Mouse (Mus musculus) forebrain, embryonic 12.5 days (tissue): ENCODE measurements around the gene Frmd4a. TPM values are rescaled to one million over a fixed set of nuclear protein-coding genes. Genes with fewer than 3 reads are reported as not detected.
A peak's percentile ranks its signal among the peaks of the same experiment; 100 is the strongest.

Experiments used
- ATAC-seq: fragments of 200-750 bp; cut with Nextera tagmentation; 2 replicates; pipeline ENCODE4 v1.8.0; 2017; ENCODE audit warnings: moderate TSS enrichment; ENCODE audit not compliant: low FRiP score
- H3K27ac ChIP-seq: fragments of 300-500 bp; sonication (generic); 2 replicates; pipeline ENCODE4 v1.5.1; 2016; ENCODE audit warnings: mild to moderate bottlenecking
- H3K27me3 ChIP-seq: fragments of 300-500 bp; sonication (generic); 2 replicates; pipeline ENCODE4 v1.6.1; 2016; ENCODE audit warnings: mild to moderate bottlenecking
- H3K36me3 ChIP-seq: fragments of 300-500 bp; sonication (generic); replicated peaks from 2 replicates; pipeline ENCODE4 v1.6.1; 2016; ENCODE audit warnings: mild to moderate bottlenecking
- H3K4me1 ChIP-seq: fragments of 300-500 bp; sonication (generic); 2 replicates; pipeline ENCODE4 v1.6.1; 2016
- H3K4me2 ChIP-seq: fragments of 300-500 bp; sonication (generic); 2 replicates; pipeline ENCODE4 v1.6.1; 2016; ENCODE audit warnings: mild to moderate bottlenecking, moderate library complexity
- H3K4me3 ChIP-seq: fragments of 300-500 bp; sonication (generic); replicated peaks from 2 replicates; pipeline ENCODE4 v1.5.1; 2016; ENCODE audit warnings: mild to moderate bottlenecking
- H3K9ac ChIP-seq: fragments of 300-500 bp; sonication (generic); 2 replicates; pipeline ENCODE4 v1.6.1; 2016; ENCODE audit warnings: mild to moderate bottlenecking
- H3K9me3 ChIP-seq: fragments of 300-500 bp; sonication (generic); 2 replicates; pipeline ENCODE4 v1.6.1; 2016
- WGBS: fragments of 180-500 bp; shearing (Covaris S2); methylation state at CpG from one replicate; pipeline ENCODE4 v1.1.7; 2016; 5-methylcytosine and 5-hydroxymethylcytosine counted together
- polyA plus RNA-seq: library from polyadenylated mRNA; unstranded; fragments of >200 nt; fragmentation: Nextera tagmentation; extraction: Ambion mirVana; gene quantifications from 2 replicates; pipeline ENCODE4 v1.2.1, GENCODE M21; 2016

Gene Frmd4a
- polyA plus RNA-seq, 1 experiment from 2014 or later, result 51.3 TPM

GRCm38 (mm10) chr2:4386468-4386867, 369.0 kb downstream of the Frmd4a start:
- no peak overlapping the region for H3K4me3 ChIP-seq
- 0 out of 2 replicates have a peak, but pooled peaks cover 3% of the 10 kb centered on the region for H3K27me3 ChIP-seq
- no peak overlapping the region for H3K9ac ChIP-seq
- no peaks in the 10 kb centered on the region for H3K36me3 ChIP-seq
- no peak overlapping the region for H3K27ac ChIP-seq
- 24% methylated on average over 6 of the region's 6 CpGs for WGBS
- no peak overlapping the region for H3K4me2 ChIP-seq
- ATAC-seq, result no peak
- no peaks in the 10 kb centered on the region for H3K9me3 ChIP-seq
- peaks cover 5% of the 10 kb centered on the region; the same call in 1 of the 2 replicates for H3K4me1 ChIP-seq

- peaks cover 5% of the 10 kb centered on the region; the same call in 1 of the 2 replicates for H3K4me1 ChIP-seq
- 0 out of 2 replicates have a peak, but pooled peaks cover 3% of the 10 kb centered on the region for H3K27me3 ChIP-seq
- no peak for ATAC-seq
- H3K9ac ChIP-seq, result no peak overlapping the region
- no peak overlapping the region for H3K4me3 ChIP-seq
- H3K36me3 ChIP-seq, result no peaks in the 10 kb centered on the region
- 0 out of 2 replicates have a peak, but pooled peaks cover 3% of the 10 kb centered on the region for H3K9me3 ChIP-seq
- no peak overlapping the region for H3K27ac ChIP-seq
- 17% methylated on average over 6 of the region's 6 CpGs for WGBS
- H3K4me2 ChIP-seq, result no peak overlapping the region
Measured at GRCm38 (mm10) chr2:4389330-4389729, 371.8 kb downstream of the Frmd4a start.

GRCm38 (mm10) chr2:4391091-4391490, 373.6 kb downstream of the Frmd4a start:
- Histone ChIP-seq H3K4me2 (no peak overlapping the region), H3K27me3 (0 out of 2 replicates have a peak, but pooled peaks cover 3% of the 10 kb centered on the region), H3K9ac (no peak overlapping the region), H3K4me3 (no peak overlapping the region), H3K4me1 (peaks cover 5% of the 10 kb centered on the region; the same call in 1 of the 2 replicates), H3K9me3 (0 out of 2 replicates have a peak, but pooled peaks cover 3% of the 10 kb centered on the region), H3K27ac (no peak overlapping the region), H3K36me3 (no peaks in the 10 kb centered on the region)
- ATAC-seq, result no peak
- 82% methylated on average over 4 of the region's 4 CpGs for WGBS

- ATAC-seq, result no peak
- Histone ChIP-seq H3K4me1 (peaks cover 5% of the 10 kb centered on the region; the same call in 1 of the 2 replicates), H3K27me3 (0 out of 2 replicates have a peak, but pooled peaks cover 3% of the 10 kb centered on the region), H3K4me2 (no peak overlapping the region), H3K9ac (no peak overlapping the region), H3K9me3 (0 out of 2 replicates have a peak, but pooled peaks cover 3% of the 10 kb centered on the region), H3K27ac (no peak overlapping the region), H3K36me3 (no peaks in the 10 kb centered on the region), H3K4me3 (no peak overlapping the region)
- 50% methylated on average over 7 of the region's 7 CpGs for WGBS
Measured at GRCm38 (mm10) chr2:4391678-4392085, 374.2 kb downstream of the Frmd4a start.

GRCm38 (mm10) chr2:4393046-4393445, 375.5 kb downstream of the Frmd4a start:
- ATAC-seq, result no peak
- Histone ChIP-seq H3K9ac (no peak overlapping the region), H3K9me3 (0 out of 2 replicates have a peak, but pooled peaks cover 3% of the 10 kb centered on the region), H3K4me3 (no peak overlapping the region), H3K4me2 (no peak overlapping the region), H3K27ac (no peak overlapping the region), H3K4me1 (peaks cover 2% of the 10 kb centered on the region; the same call in 1 of the 2 replicates), H3K36me3 (no peaks in the 10 kb centered on the region), H3K27me3 (0 out of 2 replicates have a peak, but pooled peaks cover 3% of the 10 kb centered on the region)
- 92% methylated on average over 4 of the region's 4 CpGs for WGBS

GRCm38 (mm10) chr2:4394641-4395040, 377.1 kb downstream of the Frmd4a start:
- 89% methylated on average over 7 of the region's 7 CpGs for whole genome bisulfite sequencing
- no peak for ATAC-seq

GRCm38 (mm10) chr2:4399721-4400120, 382.2 kb downstream of the Frmd4a start:
- Histone ChIP-seq H3K9me3 (no peaks in the 10 kb centered on the region), H3K4me3 (no peak overlapping the region), H3K36me3 (no peaks in the 10 kb centered on the region), H3K27ac (no peak overlapping the region), H3K9ac (no peak overlapping the region), H3K4me2 (no peak overlapping the region), H3K27me3 (0 out of 2 replicates have a peak, but pooled peaks cover 4% of the 10 kb centered on the region), H3K4me1 (peaks cover 24% of the 10 kb centered on the region)
- no peak for ATAC-seq
- 73% methylated on average over 1 of the region's 1 CpGs for WGBS

More at GRCm38 (mm10) chr2:4394641-4395040, 377.1 kb downstream of the Frmd4a start:
- Histone ChIP-seq H3K4me2 (no peak overlapping the region), H3K4me3 (no peak overlapping the region), H3K9me3 (0 out of 2 replicates have a peak, but pooled peaks cover 3% of the 10 kb centered on the region), H3K9ac (no peak overlapping the region), H3K4me1 (no peaks in the 10 kb centered on the region), H3K27ac (no peak overlapping the region), H3K27me3 (0 out of 2 replicates have a peak, but pooled peaks cover 3% of the 10 kb centered on the region), H3K36me3 (no peaks in the 10 kb centered on the region)

- under 1% methylated on average over 61 of the region's 74 CpGs for WGBS
- peak; percentile 80 for ATAC-seq
- Histone ChIP-seq H3K36me3 (no peaks in the 10 kb centered on the region), H3K4me3 (peak overlapping the region; percentile 73), H3K9ac (peak overlapping the region; percentile 92), H3K4me1 (peaks cover 31% of the 10 kb centered on the region), H3K4me2 (peak overlapping the region; percentile 72), H3K27ac (peak overlapping the region; percentile 97), H3K9me3 (no peaks in the 10 kb centered on the region), H3K27me3 (0 out of 2 replicates have a peak, but pooled peaks cover 4% of the 10 kb centered on the region)
Measured at GRCm38 (mm10) chr2:4400771-4401596, 383.5 kb downstream of the Frmd4a start.

GRCm38 (mm10) chr2:4401597-4402581, 384.4 kb downstream of the Frmd4a start:
- peaks cover 38% of the 10 kb centered on the region for H3K4me1 ChIP-seq
- peak overlapping the region; percentile 72 for H3K4me2 ChIP-seq
- 0 out of 2 replicates have a peak, but pooled peaks cover 4% of the 10 kb centered on the region for H3K27me3 ChIP-seq

GRCm38 (mm10) chr2:4406977-4407376, 389.5 kb downstream of the Frmd4a start:
- H3K4me2 ChIP-seq, result no peak overlapping the region
- ATAC-seq, result no peak
- H3K27me3 ChIP-seq, result no peaks in the 10 kb centered on the region
- H3K9me3 ChIP-seq, result no peaks in the 10 kb centered on the region
- no peaks in the 10 kb centered on the region for H3K36me3 ChIP-seq
- H3K4me3 ChIP-seq, result no peak overlapping the region
- H3K27ac ChIP-seq, result 0 out of 2 replicates have a peak overlapping the region, but pooled peaks have one; percentile 31
- no peak overlapping the region for H3K9ac ChIP-seq
- 64% methylated on average over 5 of the region's 5 CpGs for WGBS
- peaks cover 59% of the 10 kb centered on the region for H3K4me1 ChIP-seq

More at GRCm38 (mm10) chr2:4401597-4402581, 384.4 kb downstream of the Frmd4a start:
- WGBS, result under 1% methylated on average over 28 of the region's 28 CpGs
- peak overlapping the region; percentile 92 for H3K9ac ChIP-seq
- peak; percentile 77 for ATAC-seq
- peak overlapping the region; percentile 73 for H3K4me3 ChIP-seq
- no peaks in the 10 kb centered on the region for H3K36me3 ChIP-seq
- H3K27ac ChIP-seq, result peak overlapping the region; percentile 97
- H3K9me3 ChIP-seq, result no peaks in the 10 kb centered on the region

GRCm38 (mm10) chr2:4409810-4410433, 392.4 kb downstream of the Frmd4a start:
- Histone ChIP-seq H3K4me3 (no peak overlapping the region), H3K36me3 (no peaks in the 10 kb centered on the region), H3K9ac (no peak overlapping the region), H3K27ac (no peak overlapping the region), H3K9me3 (no peaks in the 10 kb centered on the region), H3K4me2 (no peak overlapping the region), H3K4me1 (peaks cover 59% of the 10 kb centered on the region), H3K27me3 (no peaks in the 10 kb centered on the region)
- ATAC-seq, result no peak
- WGBS, result 57% methylated on average over 8 of the region's 8 CpGs
